ENCODE assay signal across 21 mouse cellular contexts in genomic region chr2:76073079-76073478, GRCm38 (mm10).
DNase-seq lines count a peak whose midpoint lies in the region; ATAC-seq and TF ChIP-seq lines count a peak whose summit lies in the region.
"Had no signal": no experiment of that assay in that cellular context is flagged by ENCODE, and none has a peak within 500 bp of the region (broad histone marks: within the 10 kb centered on the region; RNA-seq: fewer than 3 reads in every experiment).

No protein-coding gene starts in this region.

- H3K27me3 ChIP-seq in kidney, embryonic 15.5 days = no peaks in the 10 kb centered on the region
- H3K27me3 ChIP-seq in lung, embryonic 15.5 days = no peaks in the 10 kb centered on the region
- no peaks in the 10 kb centered on the region for H3K27me3 ChIP-seq in cerebellum, adult 2 months (ENCODE audit: control insufficient read depth, insufficient read depth, low read length)
- H3K27me3 ChIP-seq: forebrain, embryonic 15.5 days; heart, embryonic 13.5 days had no signal

- no peak overlapping the region for H3K4me2 ChIP-seq in kidney, embryonic 15.5 days
- H3K4me2 ChIP-seq in lung, embryonic 15.5 days = no peak overlapping the region
- H3K4me2 ChIP-seq: forebrain, embryonic 15.5 days; heart, embryonic 13.5 days had no signal

- DNase-seq in embryo, embryonic 10.5 days (ENCODE audit: low spot score) = peak; percentile 38
- DNase-seq in embryo, embryonic 10 days (ENCODE audit: low spot score) = no peak
- DNase-seq in kidney, adult 11 months = no peak
- no peak for DNase-seq in lung, adult 2 months
- peak; percentile 48 for DNase-seq in brain, adult 2 months (ENCODE audit: low read depth, low spot score)
- DNase-seq in cerebellum, adult 2 months = no peak
- DNase-seq: adrenal gland, adult 8-10 months; adrenal gland, postnatal 36 days; B cell, adult 2 months; cerebellum, adult 11 months; cerebellum, adult 9-10 months; cerebellum, postnatal 25 days; gastrocnemius, postnatal 36 days; heart, adult 11 months; heart, postnatal 36 days had no signal

- peak overlapping the region; percentile 62 for H3K27ac ChIP-seq in kidney, embryonic 15.5 days
- H3K27ac ChIP-seq in lung, embryonic 15.5 days = peak overlapping the region; percentile 57
- no peak overlapping the region for H3K27ac ChIP-seq in cerebellum, adult 2 months (ENCODE audit: insufficient read depth, low read length)
- H3K27ac ChIP-seq: forebrain, embryonic 15.5 days; heart, embryonic 13.5 days had no signal

- peaks cover 48% of the 10 kb centered on the region for H3K4me1 ChIP-seq in kidney, embryonic 15.5 days
- peaks cover 19% of the 10 kb centered on the region for H3K4me1 ChIP-seq in lung, embryonic 15.5 days
- no peaks in the 10 kb centered on the region for H3K4me1 ChIP-seq in lung, adult 2 months (ENCODE audit: control insufficient read depth, insufficient read depth, low read length)
- H3K4me1 ChIP-seq in cerebellum, adult 2 months (ENCODE audit: control insufficient read depth, insufficient read depth, low read length) = peaks cover 3% of the 10 kb centered on the region

- TF ChIP-seq POLR2A in lung, adult 2 months (IDR thresholded peaks at IDR 0.05; ENCODE audit: borderline replicate concordance, extremely low read depth, low read depth, low read length) = no peak
- TF ChIP-seq POLR2A in cerebellum, adult 2 months (IDR thresholded peaks at IDR 0.05; ENCODE audit: borderline replicate concordance, insufficient read depth, low read length) = no peak

- H3K36me3 ChIP-seq in kidney, embryonic 15.5 days = no peaks in the 10 kb centered on the region
- no peaks in the 10 kb centered on the region for H3K36me3 ChIP-seq in lung, embryonic 15.5 days
- H3K36me3 ChIP-seq: forebrain, embryonic 15.5 days; G1E; heart, embryonic 13.5 days had no signal

- no peaks in the 10 kb centered on the region for H3K9me3 ChIP-seq in kidney, embryonic 15.5 days (replicated peaks)
- no peaks in the 10 kb centered on the region for H3K9me3 ChIP-seq in lung, embryonic 15.5 days
- H3K9me3 ChIP-seq: forebrain, embryonic 15.5 days; G1E; heart, embryonic 13.5 days had no signal

- no peak for ATAC-seq in kidney, embryonic 15.5 days (replicated peaks; ENCODE audit: low FRiP score)
- ATAC-seq in lung, embryonic 15.5 days (ENCODE audit: borderline replicate concordance, extremely low read depth, low FRiP score, low TSS enrichment) = no peak
- ATAC-seq: CD4-positive, CD25-positive, alpha-beta regulatory T cell, adult 4 months; forebrain, embryonic 15.5 days had no signal

- H3K9ac ChIP-seq in kidney, embryonic 15.5 days = no peak overlapping the region
- no peak overlapping the region; the same call in 1 of the 2 replicates for H3K9ac ChIP-seq in lung, embryonic 15.5 days
- H3K9ac ChIP-seq: forebrain, embryonic 15.5 days; heart, embryonic 13.5 days had no signal

- no peak for TF ChIP-seq CTCF in lung, adult 2 months (IDR thresholded peaks at IDR 0.05; ENCODE audit: insufficient read depth, low read length)
- TF ChIP-seq CTCF in cerebellum, adult 2 months (IDR thresholded peaks at IDR 0.05; ENCODE audit: borderline replicate concordance, insufficient read depth, low read depth, low read length) = no peak

- no peak overlapping the region for H3K4me3 ChIP-seq in kidney, embryonic 15.5 days (replicated peaks)
- H3K4me3 ChIP-seq in lung, embryonic 15.5 days = no peak overlapping the region
- H3K4me3 ChIP-seq in lung, adult 2 months (replicated peaks; ENCODE audit: extremely low read depth, low read depth, low read length) = no peak overlapping the region
- no peak overlapping the region for H3K4me3 ChIP-seq in cerebellum, adult 2 months (replicated peaks; ENCODE audit: insufficient read depth, low read depth, low read length)
- H3K4me3 ChIP-seq: forebrain, embryonic 15.5 days; heart, embryonic 13.5 days had no signal

- WGBS in kidney, embryonic 15.5 days = 34% methylated on average over 6 of the region's 6 CpGs
- WGBS in lung, embryonic 15.5 days = 33% methylated on average over 6 of the region's 6 CpGs
- WGBS in lung, adult 2 months = 51% methylated on average over 6 of the region's 6 CpGs
- 14% methylated on average over 6 of the region's 6 CpGs for WGBS in cerebellum, adult 2 months

Comparison
In these comparisons a context has a peak if more than half of its experiments do, and no peak if none do; other contexts are left out.
1. DNase-seq: peak in embryo, embryonic 10.5 days (single experiment) and brain, adult 2 months (single experiment); none in embryo, embryonic 10 days (single experiment), kidney, adult 11 months (single experiment), lung, adult 2 months (single experiment) and cerebellum, adult 2 months (0 of 2).